Mouse (Mus musculus) lung, embryonic 14.5 days (tissue): ENCODE data around the gene Rrp7a. TPM values are rescaled to one million over a fixed set of nuclear protein-coding genes. Genes with fewer than 3 reads are reported as not detected.

Experiments used
- ATAC-seq: fragments of 200-750 bp; cut with Nextera tagmentation; 2 replicates; pipeline ENCODE4 v1.8.0; 2017; ENCODE audit warnings: mild to moderate bottlenecking, moderate TSS enrichment, moderate library complexity; ENCODE audit not compliant: insufficient read depth
- DNase-seq: peaks from one replicate; pipeline ENCODE4 v3.0.0-alpha.2; 2015
- H3K27ac ChIP-seq: fragments of 300-500 bp; sonication (generic); 2 replicates; pipeline ENCODE4 v1.5.1; 2014; ENCODE audit warnings: low read depth, mild to moderate bottlenecking, moderate library complexity
- H3K27me3 ChIP-seq: fragments of 300-500 bp; sonication (generic); 2 replicates; pipeline ENCODE4 v1.6.1; 2014; ENCODE audit warnings: low read length, control low read depth; ENCODE audit not compliant: insufficient read depth
- H3K36me3 ChIP-seq: fragments of 300-500 bp; sonication (generic); 2 replicates; pipeline ENCODE4 v1.6.1; 2014; ENCODE audit warnings: control low read depth; ENCODE audit not compliant: insufficient read depth
- H3K4me1 ChIP-seq: fragments of 300-500 bp; sonication (generic); 2 replicates; pipeline ENCODE4 v1.6.1; 2014; ENCODE audit warnings: antibody characterized with exemption, control low read depth; ENCODE audit not compliant: insufficient read depth
- H3K4me2 ChIP-seq: fragments of 300-500 bp; sonication (generic); 2 replicates; pipeline ENCODE4 v1.6.1; 2014; ENCODE audit warnings: mild to moderate bottlenecking
- H3K4me3 ChIP-seq: fragments of 300-500 bp; sonication (generic); 2 replicates; pipeline ENCODE4 v1.5.1; 2014; ENCODE audit warnings: low read depth, low read length
- H3K9ac ChIP-seq: fragments of 300-500 bp; sonication (generic); 2 replicates; pipeline ENCODE4 v1.6.1; 2014
- H3K9me3 ChIP-seq: fragments of 300-500 bp; sonication (generic); 2 replicates; pipeline ENCODE4 v1.6.1; 2016; ENCODE audit warnings: low read depth, low read length, control low read depth
- CTCF ChIP-seq: IDR thresholded peaks from 2 replicates; pipeline ENCODE4 v1.5.1; 2016; ENCODE audit warnings: antibody characterized with exemption, low read depth
- WGBS: fragments of 180-500 bp; shearing (Covaris S2); extraction: QIAGEN DNeasy Blood & Tissue Kit; methylation state at CpG from one replicate; pipeline ENCODE4 v1.1.7; 2014; 5-methylcytosine and 5-hydroxymethylcytosine counted together
- polyA plus RNA-seq: library from polyadenylated mRNA; unstranded; fragments of >200 nt; fragmentation: Nextera tagmentation; extraction: Ambion mirVana; gene quantifications from 2 replicates; pipeline ENCODE4 v1.2.1, GENCODE M21; 2014

Gene Rrp7a
- polyA plus RNA-seq: 51.0 and 59.3 TPM in 2 replicates

- H3K4me2 ChIP-seq: peak within 1 kb of the TSS; percentile 78
- H3K4me3 ChIP-seq: peak within 1 kb of the TSS; percentile 86
- DNase-seq: peak; percentile 96
- no peak for TF ChIP-seq CTCF
- WGBS: 9% methylated on average over 32 of the region's 32 CpGs
- H3K9ac ChIP-seq: peak within 1 kb of the TSS; percentile 64
- ATAC-seq: peak; percentile 94
- peaks cover 45% of the 10 kb centered on the region for H3K36me3 ChIP-seq
- peak within 1 kb of the TSS; percentile 76; the same call in 1 of the 2 replicates for H3K27ac ChIP-seq
- H3K4me1 ChIP-seq: no peaks in the 10 kb centered on the region
- no peaks in the 10 kb centered on the region for H3K9me3 ChIP-seq
- no peaks in the 10 kb centered on the region for H3K27me3 ChIP-seq
Measured at GRCm38 (mm10) chr15:83122566-83123145, at the start of gene Rrp7a. Gene Rrp7a (minus strand): TSS chr15:83122801.

- WGBS: under 1% methylated on average over 67 of the region's 67 CpGs
Measured at GRCm38 (mm10) chr15:83171712-83172481, 49.3 kb upstream of the Rrp7a start.

GRCm38 (mm10) chr15:83170956-83171659 lies 48.5 kb upstream of the Rrp7a start:
- H3K27ac ChIP-seq: peak overlapping the region; percentile 80; the same call in 1 of the 2 replicates
- H3K4me2 ChIP-seq: peak overlapping the region; percentile 72
- DNase-seq: peak; percentile 84
- no peaks in the 10 kb centered on the region for H3K36me3 ChIP-seq
- ATAC-seq: no peak
- H3K9me3 ChIP-seq: no peaks in the 10 kb centered on the region
- H3K9ac ChIP-seq: peak overlapping the region; percentile 83
- TF ChIP-seq CTCF: no peak
- H3K4me3 ChIP-seq: peak overlapping the region; percentile 89
- peaks cover 34% of the 10 kb centered on the region for H3K4me1 ChIP-seq
- no peaks in the 10 kb centered on the region for H3K27me3 ChIP-seq
- 34% methylated on average over 8 of the region's 8 CpGs for WGBS

More at GRCm38 (mm10) chr15:83171712-83172481, 49.3 kb upstream of the Rrp7a start:
- ATAC-seq: peak; percentile 95
- Histone ChIP-seq H3K9me3 (no peaks in the 10 kb centered on the region), H3K4me3 (peak overlapping the region; percentile 89), H3K4me1 (peaks cover 30% of the 10 kb centered on the region), H3K36me3 (no peaks in the 10 kb centered on the region), H3K4me2 (peak overlapping the region; percentile 72), H3K9ac (peak overlapping the region; percentile 83), H3K27ac (peak overlapping the region; percentile 87), H3K27me3 (no peaks in the 10 kb centered on the region)
- DNase-seq: peak; percentile 100
- TF ChIP-seq CTCF: peak; percentile 40

- Histone ChIP-seq H3K4me2 (peak overlapping the region; percentile 72), H3K36me3 (no peaks in the 10 kb centered on the region), H3K27me3 (no peaks in the 10 kb centered on the region), H3K4me3 (peak overlapping the region; percentile 10; the same call in 1 of the 2 replicates), H3K27ac (peak overlapping the region; percentile 64; the same call in 1 of the 2 replicates), H3K9ac (peak overlapping the region; percentile 28; the same call in 1 of the 2 replicates), H3K9me3 (no peaks in the 10 kb centered on the region), H3K4me1 (peaks cover 34% of the 10 kb centered on the region)
- TF ChIP-seq CTCF: no peak
- whole genome bisulfite sequencing: 72% methylated on average over 8 of the region's 8 CpGs
- ATAC-seq (no peak), DNase-seq (no peak)
Measured at GRCm38 (mm10) chr15:83169772-83170722, 47.4 kb upstream of the Rrp7a start.

- WGBS: 63% methylated on average over 7 of the region's 7 CpGs
- 0 out of 2 replicates have a peak, but pooled peaks cover 3% of the 10 kb centered on the region for H3K36me3 ChIP-seq
- peak overlapping the region; percentile 10; the same call in 1 of the 2 replicates for H3K4me3 ChIP-seq
- no peak for TF ChIP-seq CTCF
- H3K27me3 ChIP-seq: no peaks in the 10 kb centered on the region
- H3K9ac ChIP-seq: peak overlapping the region; percentile 28; the same call in 1 of the 2 replicates
- ATAC-seq: no peak
- H3K27ac ChIP-seq: peak overlapping the region; percentile 64; the same call in 1 of the 2 replicates
- DNase-seq: no peak
- H3K9me3 ChIP-seq: no peaks in the 10 kb centered on the region
- peaks cover 34% of the 10 kb centered on the region for H3K4me1 ChIP-seq
- peak overlapping the region; percentile 72 for H3K4me2 ChIP-seq
Measured at GRCm38 (mm10) chr15:83168875-83169771, 46.5 kb upstream of the Rrp7a start.
